Mouse (Mus musculus) megakaryocyte, embryonic 14.5 days (primary cell): ENCODE measurements around the gene Pla2r1.

ENCODE experiments used
- FLI1 ChIP-seq: IDR thresholded peaks from 2 replicates; pipeline ENCODE4 v1.6.1; 2012; ENCODE audit warnings: low read length, inconsistent platforms, mixed read lengths
- GATA1 ChIP-seq: IDR thresholded peaks from 3 replicates; pipeline ENCODE4 v1.6.1; 2012; ENCODE audit warnings: mixed read lengths, low read length, inconsistent platforms, borderline replicate concordance

- TF ChIP-seq GATA1 (no peak), FLI1 (no peak)
Measured at GRCm38 (mm10) chr2:60449732-60450131, 103.4 kb downstream of the Pla2r1 start.
